Comparison of ENCODE assay signal across 10 mouse cellular contexts in the genomic region with DNA sequence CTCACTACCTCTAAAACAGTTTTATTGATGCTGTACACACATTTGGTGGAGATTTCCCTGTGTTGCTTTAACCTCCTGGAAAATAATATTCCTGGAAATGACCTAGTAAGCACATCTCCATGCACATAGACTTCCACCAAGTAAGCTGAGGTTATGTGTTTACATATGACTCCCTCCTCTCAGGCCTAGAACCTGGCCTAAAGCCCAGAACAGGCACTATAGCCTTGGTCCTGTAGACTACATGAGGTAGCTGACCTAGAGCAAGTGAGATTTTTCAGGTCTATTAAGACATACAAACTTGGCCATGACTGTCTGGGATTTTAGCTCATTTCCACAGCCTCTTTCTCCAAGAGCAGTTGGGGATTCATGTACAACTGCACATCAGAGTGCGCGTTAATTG. TPM values are rescaled to one million over a fixed set of nuclear protein-coding genes. Genes with fewer than 3 reads are reported as not detected.
DNase-seq lines count a peak whose midpoint lies in the region; ATAC-seq lines count a peak whose summit lies in the region.
"Had no signal": no experiment of that assay in that cellular context is flagged by ENCODE, and none has a peak within 500 bp of the region (broad histone marks: within the 10 kb centered on the region; RNA-seq: fewer than 3 reads in every experiment).

No protein-coding gene starts in this region.

- no peaks in the 10 kb centered on the region for H3K9me3 ChIP-seq in lung, embryonic 15.5 days
- H3K9me3 ChIP-seq in forebrain, embryonic 13.5 days (replicated peaks), result no peaks in the 10 kb centered on the region
- H3K9me3 ChIP-seq in limb, embryonic 13.5 days, result no peaks in the 10 kb centered on the region
- no peaks in the 10 kb centered on the region for H3K9me3 ChIP-seq in neural tube, embryonic 15.5 days (replicated peaks)

- H3K27ac ChIP-seq in lung, embryonic 15.5 days, result no peak overlapping the region
- no peak overlapping the region for H3K27ac ChIP-seq in forebrain, embryonic 13.5 days
- H3K27ac ChIP-seq in limb, embryonic 13.5 days, result no peak overlapping the region
- no peak overlapping the region for H3K27ac ChIP-seq in neural tube, embryonic 15.5 days (replicated peaks)

- intact Hi-C loops in left cerebral cortex, postnatal 14 days (cut with DNase I), result loop anchor here (1.0 kb wide), 1 partner anchor 20 kb away; no protein-coding TSS in a partner anchor

- ATAC-seq in lung, embryonic 15.5 days (ENCODE audit: borderline replicate concordance, extremely low read depth, low FRiP score, low TSS enrichment), result no peak
- ATAC-seq in forebrain, embryonic 13.5 days, result no peak
- no peak for ATAC-seq in limb, embryonic 13.5 days (ENCODE audit: low FRiP score, low read depth)
- no peak for ATAC-seq in neural tube, embryonic 15.5 days (ENCODE audit: low FRiP score)

- no peak for DNase-seq in lung, postnatal 14 days
- no peak for DNase-seq in adipocyte (ENCODE audit: low spot score)
- DNase-seq in left cerebral cortex, postnatal 14 days (ENCODE audit: low spot score in 2 of 2), result no peak
- no peak for DNase-seq in spleen, postnatal 36 days (ENCODE audit: low spot score in 2 of 2)
- DNase-seq: cerebellum, adult 11-12 months; thymus, adult 18-20 months had no signal

- H3K4me1 ChIP-seq in lung, embryonic 15.5 days, result peaks cover 15% of the 10 kb centered on the region
- peaks cover 18% of the 10 kb centered on the region for H3K4me1 ChIP-seq in forebrain, embryonic 13.5 days
- peaks cover 16% of the 10 kb centered on the region for H3K4me1 ChIP-seq in limb, embryonic 13.5 days
- H3K4me1 ChIP-seq in neural tube, embryonic 15.5 days, result peaks cover 18% of the 10 kb centered on the region

- 98% methylated on average over 2 of the region's 2 CpGs for WGBS in lung, embryonic 15.5 days
- 97% methylated on average over 2 of the region's 2 CpGs for WGBS in forebrain, embryonic 13.5 days
- 95% methylated on average over 2 of the region's 2 CpGs for WGBS in limb, embryonic 13.5 days
- WGBS in neural tube, embryonic 15.5 days, result 100% methylated on average over 2 of the region's 2 CpGs

- H3K4me2 ChIP-seq in lung, embryonic 15.5 days, result peak overlapping the region; percentile 72
- H3K4me2 ChIP-seq in forebrain, embryonic 13.5 days, result peak overlapping the region; percentile 83
- peak overlapping the region; percentile 83 for H3K4me2 ChIP-seq in limb, embryonic 13.5 days (replicated peaks)
- peak overlapping the region; percentile 75 for H3K4me2 ChIP-seq in neural tube, embryonic 15.5 days

- no peak overlapping the region for H3K9ac ChIP-seq in lung, embryonic 15.5 days
- H3K9ac ChIP-seq in forebrain, embryonic 13.5 days, result peak overlapping the region; percentile 85; the same call in 1 of the 2 replicates
- peak overlapping the region; percentile 87; the same call in 1 of the 2 replicates for H3K9ac ChIP-seq in limb, embryonic 13.5 days
- H3K9ac ChIP-seq in neural tube, embryonic 15.5 days (replicated peaks), result 0 out of 2 replicates have a peak overlapping the region, but pooled peaks have one; percentile 75

- H3K27me3 ChIP-seq in lung, embryonic 15.5 days, result no peaks in the 10 kb centered on the region
- H3K27me3 ChIP-seq in forebrain, embryonic 13.5 days, result 0 out of 2 replicates have a peak, but pooled peaks cover 3% of the 10 kb centered on the region
- peaks cover 6% of the 10 kb centered on the region; the same call in 1 of the 2 replicates for H3K27me3 ChIP-seq in limb, embryonic 13.5 days
- no peaks in the 10 kb centered on the region for H3K27me3 ChIP-seq in neural tube, embryonic 15.5 days (replicated peaks)

- peaks cover 25% of the 10 kb centered on the region for H3K36me3 ChIP-seq in lung, embryonic 15.5 days
- peaks cover 38% of the 10 kb centered on the region for H3K36me3 ChIP-seq in forebrain, embryonic 13.5 days (ENCODE audit: poor library complexity, severe bottlenecking)
- H3K36me3 ChIP-seq in limb, embryonic 13.5 days, result peaks cover 42% of the 10 kb centered on the region
- H3K36me3 ChIP-seq in neural tube, embryonic 15.5 days, result peaks cover 39% of the 10 kb centered on the region

- no peak overlapping the region for H3K4me3 ChIP-seq in lung, embryonic 15.5 days
- peak overlapping the region; percentile 66 for H3K4me3 ChIP-seq in forebrain, embryonic 13.5 days
- H3K4me3 ChIP-seq in limb, embryonic 13.5 days, result peak overlapping the region; percentile 69
- no peak overlapping the region for H3K4me3 ChIP-seq in neural tube, embryonic 15.5 days (replicated peaks)

RNA-seq across cellular contexts. Expression of a gene that starts 1.7 kb away (rescaled TPM):
- polyA plus RNA-seq in lung, embryonic 15.5 days (2015; fragmentation: Nextera tagmentation; extraction: Ambion mirVana), result 79.9 TPM in 2 replicates
- polyA plus RNA-seq in forebrain, embryonic 13.5 days (2015; fragmentation: Nextera tagmentation; extraction: Ambion mirVana), result 102 and 110 TPM in 2 replicates
- 104 and 106 TPM in 2 replicates for polyA plus RNA-seq in limb, embryonic 13.5 days (2015; fragmentation: Nextera tagmentation; extraction: Ambion mirVana)
- polyA plus RNA-seq in neural tube, embryonic 15.5 days (2015; fragmentation: Nextera tagmentation; extraction: Ambion mirVana), result 118 and 129 TPM in 2 replicates
- total RNA-seq in left cerebral cortex, postnatal 14 days (2021), result 100 to 1,000 TPM; 163 to 176 TPM

RNA-seq across cellular contexts. Expression of a gene that starts 20.7 kb away (rescaled TPM):
- 3.3 and 3.6 TPM in 2 replicates for polyA plus RNA-seq in lung, embryonic 15.5 days (2015; fragmentation: Nextera tagmentation; extraction: Ambion mirVana)
- polyA plus RNA-seq in forebrain, embryonic 13.5 days (2015; fragmentation: Nextera tagmentation; extraction: Ambion mirVana), result 8.6 and 10.4 TPM in 2 replicates
- polyA plus RNA-seq in limb, embryonic 13.5 days (2015; fragmentation: Nextera tagmentation; extraction: Ambion mirVana), result 0.52 and 0.83 TPM in 2 replicates
- 3.4 and 4.8 TPM in 2 replicates for polyA plus RNA-seq in neural tube, embryonic 15.5 days (2015; fragmentation: Nextera tagmentation; extraction: Ambion mirVana)
- total RNA-seq in left cerebral cortex, postnatal 14 days (2021), result 10 to 100 TPM; 40.8 to 48.3 TPM

RNA-seq across cellular contexts. Expression of a gene that starts 20.8 kb away (rescaled TPM):
- 54.5 and 56.8 TPM in 2 replicates for polyA plus RNA-seq in lung, embryonic 15.5 days (2015; fragmentation: Nextera tagmentation; extraction: Ambion mirVana)
- polyA plus RNA-seq in forebrain, embryonic 13.5 days (2015; fragmentation: Nextera tagmentation; extraction: Ambion mirVana), result 58.3 and 59.2 TPM in 2 replicates
- polyA plus RNA-seq in limb, embryonic 13.5 days (2015; fragmentation: Nextera tagmentation; extraction: Ambion mirVana), result 72.0 and 75.2 TPM in 2 replicates
- 58.1 and 60.8 TPM in 2 replicates for polyA plus RNA-seq in neural tube, embryonic 15.5 days (2015; fragmentation: Nextera tagmentation; extraction: Ambion mirVana)
- total RNA-seq in left cerebral cortex, postnatal 14 days (2021), result 10 to 100 TPM; 36.9 to 42.7 TPM

RNA-seq across cellular contexts. Expression of a gene that starts 50.9 kb away (rescaled TPM):
- 1.3 and 1.8 TPM in 2 replicates for polyA plus RNA-seq in lung, embryonic 15.5 days (2015; fragmentation: Nextera tagmentation; extraction: Ambion mirVana)
- 0.32 and 0.77 TPM in 2 replicates for polyA plus RNA-seq in forebrain, embryonic 13.5 days (2015; fragmentation: Nextera tagmentation; extraction: Ambion mirVana)
- polyA plus RNA-seq in limb, embryonic 13.5 days (2015; fragmentation: Nextera tagmentation; extraction: Ambion mirVana), result not detected in 2 replicates
- polyA plus RNA-seq in neural tube, embryonic 15.5 days (2015; fragmentation: Nextera tagmentation; extraction: Ambion mirVana), result 0.98 and 1.3 TPM in 2 replicates
- under 1 TPM; 0.29 to 0.42 TPM for total RNA-seq in left cerebral cortex, postnatal 14 days (2021)

RNA-seq across cellular contexts. Expression of a gene that starts 51.5 kb away (rescaled TPM):
- polyA plus RNA-seq in lung, embryonic 15.5 days (2015; fragmentation: Nextera tagmentation; extraction: Ambion mirVana), result 1.2 and 1.7 TPM in 2 replicates
- polyA plus RNA-seq in forebrain, embryonic 13.5 days (2015; fragmentation: Nextera tagmentation; extraction: Ambion mirVana), result 0.84 and 0.97 TPM in 2 replicates
- 0.36 and 0.40 TPM in 2 replicates for polyA plus RNA-seq in limb, embryonic 13.5 days (2015; fragmentation: Nextera tagmentation; extraction: Ambion mirVana)
- 2.6 and 2.8 TPM in 2 replicates for polyA plus RNA-seq in neural tube, embryonic 15.5 days (2015; fragmentation: Nextera tagmentation; extraction: Ambion mirVana)
- under 1 TPM; 0.13 to 0.19 TPM for total RNA-seq in left cerebral cortex, postnatal 14 days (2021)

Comparison
In these comparisons a context has a peak if more than half of its experiments do, and no peak if none do; other contexts are left out.
1. H3K4me3 ChIP-seq: peak in forebrain, embryonic 13.5 days (single experiment) and limb, embryonic 13.5 days (single experiment); none in lung, embryonic 15.5 days (single experiment) and neural tube, embryonic 15.5 days (single experiment).
2. Peak in every context shown above with its lines, with median percentiles within 50 percentile points of each other: H3K4me2 ChIP-seq.